Mouse (Mus musculus) bone marrow macrophage, adult 2 months (primary cell): ENCODE data around the gene Zic4.

Experiments
- CTCF ChIP-seq: IDR thresholded peaks from 2 replicates; pipeline ENCODE4 v1.5.1; 2012; ENCODE audit warnings: low read depth, mild to moderate bottlenecking, low read length, moderate library complexity
- POLR2A ChIP-seq: IDR thresholded peaks from 2 replicates; pipeline ENCODE4 v1.6.1; 2012; ENCODE audit warnings: mild to moderate bottlenecking, low read depth, low read length, borderline replicate concordance

DNA sequence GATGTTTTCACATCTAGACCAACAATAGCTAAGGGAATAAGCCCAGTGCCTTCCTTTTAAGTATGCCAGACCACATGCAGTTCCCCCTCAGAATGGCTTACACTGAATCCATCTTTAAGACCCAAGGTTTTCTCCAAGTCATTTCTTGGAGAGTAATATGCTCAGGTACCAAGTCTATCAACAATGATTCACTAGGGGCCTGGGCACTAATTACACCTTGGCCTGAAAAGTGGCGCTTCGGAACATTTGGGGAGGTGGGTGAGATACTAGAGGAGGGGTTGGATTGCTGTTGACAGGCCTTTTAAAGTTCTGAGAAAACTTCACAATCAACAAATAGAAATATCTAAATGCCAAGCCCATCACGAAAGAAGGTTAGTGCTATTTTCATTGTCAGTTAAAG is 4.9 kb upstream of the Zic4 start:
- TF ChIP-seq POLR2A (no peak), CTCF (no peak)
